Mouse (Mus musculus): ENCODE measurements at regions not wholly inside any gene's neighbourhood (a gene's known extent, or its start where the extent isn't known, plus 50 kb on each side); places are given as distances from the start of the nearest gene placed in this dataset.

DNA sequence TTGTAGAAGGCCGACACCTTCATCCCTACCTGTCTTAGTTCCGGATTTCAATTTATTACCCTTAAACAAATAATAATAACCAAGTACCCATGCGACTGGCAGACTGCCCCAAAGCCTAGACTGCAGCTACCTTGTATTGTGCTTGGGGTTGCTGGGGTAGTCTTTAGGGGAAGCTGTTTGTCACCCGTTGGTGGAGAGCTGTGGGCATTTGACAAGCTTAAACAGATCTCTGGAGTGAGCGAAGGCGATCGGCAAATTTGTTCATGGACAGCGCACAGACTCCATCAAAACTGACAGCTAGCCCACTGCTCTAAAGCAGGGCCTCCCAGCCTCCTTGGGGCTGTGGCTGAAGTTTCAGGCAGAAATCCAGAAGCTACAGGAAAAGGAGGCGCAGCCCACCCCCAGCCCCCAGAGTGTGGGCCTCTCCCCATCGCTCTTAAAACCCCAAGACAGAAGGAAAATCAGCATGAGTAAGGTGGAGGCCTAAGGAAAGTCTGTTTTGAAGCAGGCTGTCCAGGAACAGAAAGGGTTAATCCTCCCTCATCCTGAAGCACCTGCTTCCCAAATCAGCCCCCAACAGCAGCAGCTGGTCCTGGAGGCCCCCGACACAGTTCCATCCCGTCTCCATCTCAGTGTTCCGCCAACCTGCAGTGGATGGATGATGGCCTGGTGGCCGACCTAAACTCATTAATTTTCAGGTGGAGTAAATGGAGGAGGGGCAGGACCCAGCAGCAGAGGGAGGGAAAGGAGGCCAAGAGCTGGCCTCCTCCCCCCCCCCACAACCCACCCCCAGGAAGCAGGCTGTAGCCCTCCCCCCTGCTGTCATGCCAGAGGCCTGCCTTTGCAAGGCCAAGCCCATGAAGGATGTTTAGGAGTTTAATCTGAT is 487.2 kb downstream of the Prss52 start:
- no peak for DNase-seq
- peaks cover 5% of the 10 kb centered on the region; the same call in 1 of the 2 replicates for H3K4me1 ChIP-seq (replicated peaks; ENCODE audit: control insufficient read depth, insufficient read depth, low read length)
- H3K4me3 ChIP-seq (ENCODE audit: control insufficient read depth, insufficient read depth, low read length), result no peak overlapping the region
- TF ChIP-seq CTCF (IDR thresholded peaks at IDR 0.05; ENCODE audit: borderline replicate concordance, control insufficient read depth, extremely low read depth, insufficient read depth, low read length, poor library complexity), result no peak
- no peaks in the 10 kb centered on the region for H3K36me3 ChIP-seq (ENCODE audit: control insufficient read depth, insufficient read depth, low read length)
- H3K27me3 ChIP-seq (ENCODE audit: control insufficient read depth, insufficient read depth, low read length), result peaks cover 29% of the 10 kb centered on the region
- WGBS, result 60% methylated on average over 14 of the region's 14 CpGs
- no peak overlapping the region for H3K27ac ChIP-seq (ENCODE audit: control insufficient read depth, insufficient read depth, low read length)

- peaks cover 24% of the 10 kb centered on the region for H3K27me3 ChIP-seq (ENCODE audit: control insufficient read depth, insufficient read depth, low read length)
- no peaks in the 10 kb centered on the region for H3K36me3 ChIP-seq (ENCODE audit: control insufficient read depth, insufficient read depth, low read length)
- H3K4me1 ChIP-seq (replicated peaks; ENCODE audit: control insufficient read depth, insufficient read depth, low read length), result peaks cover 3% of the 10 kb centered on the region; the same call in 1 of the 2 replicates
- TF ChIP-seq CTCF (IDR thresholded peaks at IDR 0.05; ENCODE audit: borderline replicate concordance, control insufficient read depth, extremely low read depth, insufficient read depth, low read length, poor library complexity) (no peak), POLR2A (IDR thresholded peaks at IDR 0.05; ENCODE audit: control insufficient read depth, extremely low read depth, insufficient read depth, low read length, poor library complexity) (no peak)
- no peak for DNase-seq
- WGBS, result 90% methylated on average over 6 of the region's 6 CpGs
- H3K27ac ChIP-seq (ENCODE audit: control insufficient read depth, insufficient read depth, low read length), result no peak overlapping the region
- H3K4me3 ChIP-seq (ENCODE audit: control insufficient read depth, insufficient read depth, low read length), result no peak overlapping the region
Measured at GRCm38 (mm10) chr14:64592176-64592575, 488.1 kb downstream of the Prss52 start.

DNA sequence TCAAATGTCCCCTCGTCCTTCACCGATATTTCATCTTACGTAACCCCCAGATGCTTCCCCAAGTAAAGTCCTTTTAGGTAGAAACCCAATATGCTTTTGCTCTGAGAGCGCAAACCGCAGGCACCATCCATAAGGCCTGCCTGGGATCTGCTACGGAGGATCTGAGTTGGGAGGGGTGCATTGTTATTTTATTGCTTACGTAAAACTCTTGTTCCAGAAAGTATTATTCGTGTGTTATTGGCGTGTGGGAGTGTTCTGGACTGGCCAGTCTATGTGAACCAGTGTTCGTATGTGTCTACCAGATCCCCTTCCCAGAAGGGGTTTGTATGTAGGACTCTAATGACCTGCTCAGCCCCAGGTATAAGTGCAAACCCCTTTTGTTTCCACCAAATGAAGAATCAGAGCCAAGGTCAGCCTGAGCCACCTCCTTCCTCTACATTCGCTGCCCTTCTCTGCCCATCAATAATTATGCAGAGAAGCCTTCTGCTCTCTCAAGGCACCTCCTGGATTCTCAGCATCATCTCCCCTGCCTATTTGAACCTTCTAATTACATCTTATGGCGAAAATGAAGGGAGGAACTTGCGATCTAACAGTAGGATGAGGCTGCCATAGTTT is 488.7 kb downstream of the Prss52 start:
- no peak for DNase-seq
- no peaks in the 10 kb centered on the region for H3K36me3 ChIP-seq (ENCODE audit: control insufficient read depth, insufficient read depth, low read length)
- H3K27ac ChIP-seq (ENCODE audit: control insufficient read depth, insufficient read depth, low read length), result no peak overlapping the region
- no peak for TF ChIP-seq CTCF (IDR thresholded peaks at IDR 0.05; ENCODE audit: borderline replicate concordance, control insufficient read depth, extremely low read depth, insufficient read depth, low read length, poor library complexity)
- no peak for TF ChIP-seq POLR2A (IDR thresholded peaks at IDR 0.05; ENCODE audit: control insufficient read depth, extremely low read depth, insufficient read depth, low read length, poor library complexity)
- 90% methylated on average over 13 of the region's 13 CpGs for WGBS
- no peak overlapping the region for H3K4me3 ChIP-seq (ENCODE audit: control insufficient read depth, insufficient read depth, low read length)
- peaks cover 18% of the 10 kb centered on the region for H3K27me3 ChIP-seq (ENCODE audit: control insufficient read depth, insufficient read depth, low read length)
- no peaks in the 10 kb centered on the region for H3K4me1 ChIP-seq (replicated peaks; ENCODE audit: control insufficient read depth, insufficient read depth, low read length)

DNA sequence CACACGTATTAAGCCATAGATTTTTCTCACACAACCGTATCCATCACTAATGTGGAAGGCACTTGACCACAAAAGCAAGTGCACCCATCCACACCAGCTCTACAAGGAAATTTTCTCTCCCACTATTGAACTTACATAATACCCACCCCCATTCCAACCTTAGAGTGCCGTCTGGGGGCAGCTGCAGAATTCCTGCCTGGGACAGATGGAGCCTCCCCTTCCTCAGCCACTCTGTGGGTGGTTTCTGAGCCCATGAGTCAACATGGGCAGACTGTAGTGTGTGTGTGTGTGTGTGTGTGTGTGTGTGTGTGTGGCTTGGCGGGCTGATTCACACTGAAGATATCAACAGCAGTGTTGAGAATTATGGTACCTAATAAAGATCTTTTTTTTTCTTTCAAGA is 489.5 kb downstream of the Prss52 start:
- Histone ChIP-seq H3K27ac (ENCODE audit: control insufficient read depth, insufficient read depth, low read length) (no peak overlapping the region), H3K4me3 (ENCODE audit: control insufficient read depth, insufficient read depth, low read length) (no peak overlapping the region), H3K4me1 (replicated peaks; ENCODE audit: control insufficient read depth, insufficient read depth, low read length) (no peaks in the 10 kb centered on the region), H3K27me3 (ENCODE audit: control insufficient read depth, insufficient read depth, low read length) (peaks cover 14% of the 10 kb centered on the region), H3K36me3 (ENCODE audit: control insufficient read depth, insufficient read depth, low read length) (no peaks in the 10 kb centered on the region)
- no peak for DNase-seq
- 76% methylated on average over 4 of the region's 4 CpGs for WGBS
- TF ChIP-seq CTCF (IDR thresholded peaks at IDR 0.05; ENCODE audit: borderline replicate concordance, control insufficient read depth, extremely low read depth, insufficient read depth, low read length, poor library complexity) (no peak), POLR2A (IDR thresholded peaks at IDR 0.05; ENCODE audit: control insufficient read depth, extremely low read depth, insufficient read depth, low read length, poor library complexity) (no peak)

- peaks cover 11% of the 10 kb centered on the region for H3K27me3 ChIP-seq (ENCODE audit: control insufficient read depth, insufficient read depth, low read length)
- TF ChIP-seq POLR2A (IDR thresholded peaks at IDR 0.05; ENCODE audit: control insufficient read depth, extremely low read depth, insufficient read depth, low read length, poor library complexity), result no peak
- TF ChIP-seq CTCF (IDR thresholded peaks at IDR 0.05; ENCODE audit: borderline replicate concordance, control insufficient read depth, extremely low read depth, insufficient read depth, low read length, poor library complexity), result no peak
- no peak overlapping the region for H3K27ac ChIP-seq (ENCODE audit: control insufficient read depth, insufficient read depth, low read length)
- DNase-seq, result no peak
- whole genome bisulfite sequencing, result 90% methylated on average over 7 of the region's 7 CpGs
- no peaks in the 10 kb centered on the region for H3K36me3 ChIP-seq (ENCODE audit: control insufficient read depth, insufficient read depth, low read length)
- H3K4me3 ChIP-seq (ENCODE audit: control insufficient read depth, insufficient read depth, low read length), result no peak overlapping the region
- no peaks in the 10 kb centered on the region for H3K4me1 ChIP-seq (replicated peaks; ENCODE audit: control insufficient read depth, insufficient read depth, low read length)
Measured at GRCm38 (mm10) chr14:64594021-64594561, 490.0 kb downstream of the Prss52 start.

DNA sequence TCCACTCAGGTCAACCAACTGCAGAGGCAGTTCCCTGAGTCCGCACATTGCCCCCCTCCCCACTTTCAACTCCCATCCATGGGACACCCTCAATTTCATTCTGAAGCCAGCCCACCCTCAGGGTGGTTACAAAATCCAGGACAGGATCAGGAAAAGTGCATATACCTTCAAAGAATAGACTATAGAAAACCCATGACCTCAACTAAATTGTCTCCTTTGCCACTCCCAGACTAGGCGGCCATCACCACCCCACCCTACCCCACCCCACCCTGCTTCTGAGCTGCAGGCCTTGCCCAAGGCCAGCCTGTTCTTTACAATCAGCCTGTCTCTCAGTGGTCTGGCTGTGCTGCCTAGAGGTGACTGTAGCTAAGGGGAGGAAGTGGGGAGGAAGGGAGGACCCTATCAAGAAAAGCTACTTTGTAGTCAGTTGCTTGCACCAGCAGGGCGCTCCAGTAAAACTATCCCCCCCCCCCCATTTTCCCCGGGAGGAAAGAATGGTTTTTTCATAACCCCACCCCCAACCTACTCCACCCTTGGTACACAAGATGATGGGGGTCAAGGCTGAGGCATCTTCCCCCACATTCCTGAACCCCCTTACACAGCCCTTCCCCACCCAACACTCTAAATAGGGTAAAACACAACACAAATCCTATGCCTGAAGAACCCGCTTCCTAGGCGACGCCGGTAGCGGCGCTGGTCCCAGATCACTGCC is 490.9 kb downstream of the Prss52 start:
- no peak overlapping the region for H3K4me3 ChIP-seq (ENCODE audit: control insufficient read depth, insufficient read depth, low read length)
- TF ChIP-seq CTCF (IDR thresholded peaks at IDR 0.05; ENCODE audit: borderline replicate concordance, control insufficient read depth, extremely low read depth, insufficient read depth, low read length, poor library complexity) (no peak), POLR2A (IDR thresholded peaks at IDR 0.05; ENCODE audit: control insufficient read depth, extremely low read depth, insufficient read depth, low read length, poor library complexity) (no peak)
- no peaks in the 10 kb centered on the region for H3K36me3 ChIP-seq (ENCODE audit: control insufficient read depth, insufficient read depth, low read length)
- no peaks in the 10 kb centered on the region for H3K4me1 ChIP-seq (replicated peaks; ENCODE audit: control insufficient read depth, insufficient read depth, low read length)
- DNase-seq, result no peak
- WGBS, result 89% methylated on average over 10 of the region's 10 CpGs
- H3K27me3 ChIP-seq (ENCODE audit: control insufficient read depth, insufficient read depth, low read length), result peaks cover 8% of the 10 kb centered on the region
- no peak overlapping the region for H3K27ac ChIP-seq (ENCODE audit: control insufficient read depth, insufficient read depth, low read length)
